Mouse (Mus musculus) G1E (cell line): ENCODE results near the gene Cbwd1.

ENCODE experiments used
- CTCF ChIP-seq: IDR thresholded peaks from 2 replicates; pipeline ENCODE4 v1.5.1; 2012; ENCODE audit warnings: low read depth, low read length, inconsistent platforms, mixed read lengths
- GATA1 ChIP-seq: IDR thresholded peaks from 2 replicates; pipeline ENCODE4 v1.6.1; 2012; ENCODE audit warnings: borderline replicate concordance, low read length, inconsistent platforms, mixed read lengths

DNA sequence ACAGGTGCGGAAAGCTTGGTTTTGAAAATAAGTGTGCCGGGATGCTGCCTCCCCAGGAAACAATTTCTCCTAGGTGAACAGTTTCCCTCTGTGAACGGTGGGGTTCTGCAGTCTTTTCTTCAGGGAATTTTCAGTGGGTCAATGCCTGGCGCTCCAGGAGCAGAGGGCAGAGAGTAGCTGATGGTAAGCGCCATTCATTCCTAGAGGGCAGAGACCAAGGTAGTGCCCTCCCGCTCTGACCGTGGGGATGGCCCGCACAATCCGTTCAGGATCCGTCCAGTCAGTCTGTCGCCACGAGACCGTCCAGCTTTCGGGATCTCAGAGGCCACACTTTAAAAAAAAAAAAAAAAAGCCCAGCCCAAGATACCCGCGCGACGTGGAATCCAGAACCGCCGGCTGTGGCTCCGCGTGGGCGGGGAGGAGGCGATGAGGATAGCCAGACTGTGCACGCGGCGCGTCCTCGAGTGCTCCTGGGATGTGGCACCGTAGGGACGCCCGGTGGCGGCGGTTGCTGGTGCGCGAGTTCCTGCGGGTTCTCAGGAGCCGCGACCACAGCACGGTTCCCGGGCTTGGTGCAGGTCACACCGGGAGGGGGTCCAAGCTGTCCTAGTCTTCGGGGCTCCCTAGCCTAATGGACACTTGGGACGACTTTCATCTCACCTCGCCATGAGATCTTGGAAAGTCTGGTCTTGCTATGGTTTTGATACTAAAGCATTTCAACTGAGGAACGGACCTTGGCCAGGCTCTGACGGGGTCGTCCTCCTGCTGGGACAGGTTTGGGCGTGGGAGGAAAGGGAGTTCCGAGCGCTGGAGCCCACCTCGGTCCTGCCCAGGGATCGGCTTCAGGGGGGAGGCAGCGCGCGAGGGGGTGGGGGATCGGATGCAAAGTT, 64.2 kb downstream of the Cbwd1 start:
- no peak for TF ChIP-seq CTCF
- no peak for TF ChIP-seq GATA1
